Mouse (Mus musculus) midbrain, embryonic 14.5 days (tissue): Measurements from ENCODE around the gene Jade1. TPM values are rescaled to one million over a fixed set of nuclear protein-coding genes. Genes with fewer than 3 reads are reported as not detected.

ENCODE experiments used
- ATAC-seq: fragments of 200-750 bp; cut with Nextera tagmentation; 2 replicates; pipeline ENCODE4 v1.8.0; 2017; ENCODE audit warnings: moderate number of reproducible peaks, moderate library complexity; ENCODE audit not compliant: low FRiP score, low TSS enrichment
- DNase-seq: peaks from one replicate; pipeline ENCODE4 v3.0.0-alpha.2; 2015
- H3K27ac ChIP-seq: fragments of 300-500 bp; sonication (generic); replicated peaks from 2 replicates; pipeline ENCODE4 v1.5.1; 2014; ENCODE audit warnings: mild to moderate bottlenecking, low read depth, low read length, moderate library complexity
- H3K27me3 ChIP-seq: fragments of 300-500 bp; sonication (generic); 2 replicates; pipeline ENCODE4 v1.6.1; 2014; ENCODE audit warnings: low read length, control low read depth, mixed read lengths; ENCODE audit not compliant: control insufficient read depth, insufficient read depth
- H3K36me3 ChIP-seq: fragments of 300-500 bp; sonication (generic); 2 replicates; pipeline ENCODE4 v1.6.1; 2014; ENCODE audit warnings: low read length, control low read depth; ENCODE audit not compliant: control insufficient read depth, insufficient read depth
- H3K4me1 ChIP-seq: fragments of 300-500 bp; sonication (generic); 2 replicates; pipeline ENCODE4 v1.6.1; 2014; ENCODE audit warnings: mild to moderate bottlenecking, antibody characterized with exemption, low read length, control low read depth; ENCODE audit not compliant: control insufficient read depth, insufficient read depth
- H3K4me2 ChIP-seq: fragments of 300-500 bp; sonication (generic); 2 replicates; pipeline ENCODE4 v1.6.1; 2014; ENCODE audit warnings: mild to moderate bottlenecking, low read length, moderate library complexity
- H3K4me3 ChIP-seq: fragments of 300-500 bp; sonication (generic); replicated peaks from 2 replicates; pipeline ENCODE4 v1.5.1; 2014; ENCODE audit warnings: low read depth, low read length
- H3K9ac ChIP-seq: fragments of 300-500 bp; sonication (generic); replicated peaks from 2 replicates; pipeline ENCODE4 v1.6.1; 2014; ENCODE audit warnings: mild to moderate bottlenecking, low read length, moderate library complexity
- H3K9me3 ChIP-seq: fragments of 300-500 bp; sonication (generic); 2 replicates; pipeline ENCODE4 v1.6.1; 2016; ENCODE audit warnings: low read length, control low read depth, mixed read lengths; ENCODE audit not compliant: control insufficient read depth
- WGBS: fragments of 180-500 bp; shearing (Covaris S2); extraction: QIAGEN DNeasy Blood & Tissue Kit; methylation state at CpG from one replicate; pipeline ENCODE4 v1.1.7; 2014; 5-methylcytosine and 5-hydroxymethylcytosine counted together
- polyA plus RNA-seq: library from polyadenylated mRNA; unstranded; fragments of >200 nt; fragmentation: Nextera tagmentation; extraction: Ambion mirVana; gene quantifications from 2 replicates; pipeline ENCODE4 v1.2.1, GENCODE M21; 2014

Gene Jade1
- polyA plus RNA-seq, 1 experiment from 2014 or later, result 13.1 TPM

GRCm38 (mm10) chr3:41521733-41522132, 33.8 kb upstream of the Jade1 start:
- no peak overlapping the region for H3K27ac ChIP-seq
- H3K36me3 ChIP-seq, result no peaks in the 10 kb centered on the region
- H3K9ac ChIP-seq, result no peak overlapping the region
- no peaks in the 10 kb centered on the region for H3K27me3 ChIP-seq
- no peak overlapping the region for H3K4me3 ChIP-seq
- H3K4me1 ChIP-seq, result no peaks in the 10 kb centered on the region
- WGBS, result 70% methylated on average over 3 of the region's 3 CpGs
- DNase-seq (peak; percentile 12), ATAC-seq (no peak)
- H3K4me2 ChIP-seq, result no peak overlapping the region
- H3K9me3 ChIP-seq, result no peaks in the 10 kb centered on the region

- 37% methylated on average over 18 of the region's 18 CpGs for WGBS
- no peak overlapping the region for H3K4me3 ChIP-seq
- H3K9ac ChIP-seq, result no peak overlapping the region
- 0 out of 2 replicates have a peak, but pooled peaks have one; percentile 21 for ATAC-seq
- no peak overlapping the region for H3K27ac ChIP-seq
- H3K9me3 ChIP-seq, result no peaks in the 10 kb centered on the region
- no peaks in the 10 kb centered on the region for H3K27me3 ChIP-seq
- no peaks in the 10 kb centered on the region for H3K36me3 ChIP-seq
- H3K4me1 ChIP-seq, result no peaks in the 10 kb centered on the region
- 0 out of 2 replicates have a peak overlapping the region, but pooled peaks have one; percentile 9 for H3K4me2 ChIP-seq
- no peak for DNase-seq
Observed at GRCm38 (mm10) chr3:41522226-41523005, 33.1 kb upstream of the Jade1 start.

GRCm38 (mm10) chr3:41523006-41523375, 32.5 kb upstream of the Jade1 start:
- no peaks in the 10 kb centered on the region for H3K4me1 ChIP-seq
- WGBS, result 65% methylated on average over 2 of the region's 2 CpGs
- DNase-seq, result no peak
- ATAC-seq, result no peak
- no peak overlapping the region for H3K9ac ChIP-seq
- H3K4me3 ChIP-seq, result no peak overlapping the region
- no peaks in the 10 kb centered on the region for H3K9me3 ChIP-seq
- H3K36me3 ChIP-seq, result no peaks in the 10 kb centered on the region
- H3K27me3 ChIP-seq, result no peaks in the 10 kb centered on the region
- H3K4me2 ChIP-seq, result no peak overlapping the region
- no peak overlapping the region for H3K27ac ChIP-seq

DNA sequence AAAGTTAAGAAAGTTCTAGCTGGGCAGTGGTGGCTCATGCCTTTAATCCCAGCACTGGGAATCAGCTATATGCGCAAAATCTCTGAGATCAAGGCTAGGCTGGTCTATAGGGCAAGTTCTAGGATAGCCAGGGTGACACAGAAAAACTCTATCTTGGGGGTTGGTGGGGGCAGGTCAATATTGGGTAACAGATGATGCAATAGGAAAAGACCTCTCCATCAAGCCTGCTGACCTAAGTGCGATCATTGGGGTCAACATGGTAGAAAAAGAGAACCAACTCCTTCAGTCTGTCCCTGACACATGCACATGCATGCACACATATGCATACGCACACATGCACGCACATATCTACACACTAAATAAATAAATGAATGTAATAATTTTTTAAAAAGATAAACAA, 32.1 kb upstream of the Jade1 start:
- no peaks in the 10 kb centered on the region for H3K27me3 ChIP-seq
- H3K9me3 ChIP-seq, result no peaks in the 10 kb centered on the region
- no peaks in the 10 kb centered on the region for H3K36me3 ChIP-seq
- DNase-seq, result no peak
- H3K27ac ChIP-seq, result no peak overlapping the region
- H3K4me3 ChIP-seq, result no peak overlapping the region
- no peak overlapping the region for H3K9ac ChIP-seq
- H3K4me1 ChIP-seq, result no peaks in the 10 kb centered on the region
- H3K4me2 ChIP-seq, result no peak overlapping the region
- WGBS, result 98% methylated on average over 4 of the region's 4 CpGs
- ATAC-seq, result no peak

GRCm38 (mm10) chr3:41528291-41528969, 27.1 kb upstream of the Jade1 start:
- DNase-seq (no peak), ATAC-seq (no peak)
- H3K27me3 ChIP-seq, result no peaks in the 10 kb centered on the region
- no peak overlapping the region for H3K27ac ChIP-seq
- H3K9ac ChIP-seq, result no peak overlapping the region
- H3K4me2 ChIP-seq, result no peak overlapping the region
- H3K36me3 ChIP-seq, result no peaks in the 10 kb centered on the region
- 93% methylated on average over 2 of the region's 2 CpGs for WGBS
- no peak overlapping the region for H3K4me3 ChIP-seq
- H3K4me1 ChIP-seq, result no peaks in the 10 kb centered on the region
- H3K9me3 ChIP-seq, result no peaks in the 10 kb centered on the region

DNA sequence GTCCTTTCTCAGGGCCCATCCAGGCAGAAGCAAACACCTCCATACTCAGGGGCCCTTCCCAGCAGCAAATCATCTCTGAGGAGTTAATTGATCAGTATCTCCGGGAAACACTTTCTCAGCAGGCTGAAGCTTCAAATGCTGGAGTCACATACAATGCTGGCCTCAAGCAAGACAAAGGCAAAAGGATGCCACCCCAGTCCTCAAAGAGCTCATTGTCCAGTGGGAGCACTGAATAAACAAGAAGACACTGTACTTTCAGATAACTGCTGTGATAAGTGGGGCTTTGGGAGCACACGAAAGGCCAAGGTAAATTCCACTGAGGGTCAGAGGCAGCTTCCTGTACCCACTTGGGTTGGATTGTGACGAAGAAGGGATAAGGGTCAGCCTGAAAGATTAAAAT, 25.4 kb upstream of the Jade1 start:
- Histone ChIP-seq H3K27me3 (no peaks in the 10 kb centered on the region), H3K4me1 (no peaks in the 10 kb centered on the region), H3K4me3 (no peak overlapping the region), H3K9ac (no peak overlapping the region), H3K36me3 (no peaks in the 10 kb centered on the region), H3K4me2 (no peak overlapping the region), H3K27ac (no peak overlapping the region), H3K9me3 (no peaks in the 10 kb centered on the region)
- DNase-seq, result no peak
- ATAC-seq, result no peak
- WGBS, result 64% methylated on average over 3 of the region's 3 CpGs

DNA sequence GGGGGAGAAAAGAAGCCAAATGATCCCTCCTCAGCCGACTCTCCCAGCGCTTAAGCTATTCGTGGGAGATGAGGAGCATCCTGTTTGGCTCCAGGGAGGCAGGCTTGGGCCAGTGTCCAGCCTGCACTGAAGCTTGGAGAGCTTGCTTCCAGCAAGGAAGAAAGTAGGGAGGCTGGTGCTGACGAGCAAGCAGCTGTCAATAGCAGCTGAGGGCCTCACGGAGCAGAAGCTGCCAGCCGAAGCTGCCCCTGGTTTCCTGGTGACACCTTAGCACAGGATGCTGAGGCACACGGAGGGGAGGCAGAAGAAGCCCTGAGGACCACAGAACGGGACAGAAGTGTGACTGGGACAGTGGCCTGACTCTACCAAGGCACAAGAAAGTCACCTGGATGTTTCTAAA, 24.0 kb upstream of the Jade1 start:
- no peaks in the 10 kb centered on the region for H3K27me3 ChIP-seq
- H3K36me3 ChIP-seq, result no peaks in the 10 kb centered on the region
- no peak overlapping the region for H3K4me3 ChIP-seq
- no peak overlapping the region for H3K27ac ChIP-seq
- H3K4me1 ChIP-seq, result no peaks in the 10 kb centered on the region
- no peak overlapping the region for H3K4me2 ChIP-seq
- ATAC-seq, result no peak
- no peak for DNase-seq
- no peaks in the 10 kb centered on the region for H3K9me3 ChIP-seq
- WGBS, result 53% methylated on average over 8 of the region's 8 CpGs
- no peak overlapping the region for H3K9ac ChIP-seq

GRCm38 (mm10) chr3:41532109-41532508, 23.4 kb upstream of the Jade1 start:
- H3K36me3 ChIP-seq, result no peaks in the 10 kb centered on the region
- no peak for DNase-seq
- H3K9ac ChIP-seq, result no peak overlapping the region
- no peak overlapping the region for H3K27ac ChIP-seq
- H3K4me3 ChIP-seq, result no peak overlapping the region
- no peak overlapping the region for H3K4me2 ChIP-seq
- H3K4me1 ChIP-seq, result no peaks in the 10 kb centered on the region
- ATAC-seq, result no peak
- H3K27me3 ChIP-seq, result no peaks in the 10 kb centered on the region
- H3K9me3 ChIP-seq, result no peaks in the 10 kb centered on the region
- 88% methylated on average over 12 of the region's 12 CpGs for WGBS

- no peak for DNase-seq
- WGBS, result 65% methylated on average over 7 of the region's 7 CpGs
- Histone ChIP-seq H3K27ac (no peak overlapping the region), H3K4me2 (no peak overlapping the region), H3K36me3 (no peaks in the 10 kb centered on the region), H3K9ac (no peak overlapping the region), H3K9me3 (no peaks in the 10 kb centered on the region), H3K4me1 (no peaks in the 10 kb centered on the region), H3K27me3 (no peaks in the 10 kb centered on the region), H3K4me3 (no peak overlapping the region)
- ATAC-seq, result no peak
Observed at GRCm38 (mm10) chr3:41533660-41534059, 21.9 kb upstream of the Jade1 start.
